Mouse (Mus musculus) stomach, embryonic 14.5 days (tissue): ENCODE data around the gene Nfic. TPM values are rescaled to one million over a fixed set of nuclear protein-coding genes. Genes with fewer than 3 reads are reported as not detected.

Experiments
- ATAC-seq: fragments of 200-750 bp; cut with Nextera tagmentation; 2 replicates; pipeline ENCODE4 v1.8.0; 2017; ENCODE audit warnings: low read depth, moderate TSS enrichment; ENCODE audit not compliant: insufficient number of reproducible peaks, insufficient read depth, low FRiP score
- H3K27ac ChIP-seq: fragments of 300-500 bp; sonication (generic); 2 replicates; pipeline ENCODE4 v1.5.1; 2014; ENCODE audit warnings: mild to moderate bottlenecking, low read length, moderate library complexity, mixed read lengths
- H3K27me3 ChIP-seq: fragments of 300-500 bp; sonication (generic); 2 replicates; pipeline ENCODE4 v1.6.1; 2014; ENCODE audit warnings: low read length, control low read depth, mixed read lengths; ENCODE audit not compliant: control insufficient read depth, insufficient read depth
- H3K36me3 ChIP-seq: fragments of 300-500 bp; sonication (generic); 2 replicates; pipeline ENCODE4 v1.6.1; 2014; ENCODE audit warnings: mild to moderate bottlenecking, control low read depth, low read length, moderate library complexity, mixed read lengths; ENCODE audit not compliant: control insufficient read depth, insufficient read depth
- H3K4me1 ChIP-seq: fragments of 300-500 bp; sonication (generic); 2 replicates; pipeline ENCODE4 v1.6.1; 2014; ENCODE audit warnings: low read length, control low read depth, mixed read lengths; ENCODE audit not compliant: control insufficient read depth, insufficient read depth
- H3K4me2 ChIP-seq: fragments of 300-500 bp; sonication (generic); replicated peaks from 2 replicates; pipeline ENCODE4 v1.6.1; 2014; ENCODE audit warnings: low read depth, low read length, control low read depth
- H3K4me3 ChIP-seq: fragments of 300-500 bp; sonication (generic); 2 replicates; pipeline ENCODE4 v1.5.1; 2014; ENCODE audit warnings: low read depth, low read length, control low read depth
- H3K9ac ChIP-seq: fragments of 300-500 bp; sonication (generic); replicated peaks from 2 replicates; pipeline ENCODE4 v1.6.1; 2014; ENCODE audit warnings: low read depth, mild to moderate bottlenecking, control low read depth, low read length, moderate library complexity, mixed read lengths
- H3K9me3 ChIP-seq: fragments of 300-500 bp; sonication (generic); 2 replicates; pipeline ENCODE4 v1.6.1; 2016; ENCODE audit warnings: low read depth, low read length, control low read depth; ENCODE audit not compliant: control insufficient read depth
- WGBS: fragments of 180-500 bp; shearing (Covaris S2); extraction: QIAGEN DNeasy Blood & Tissue Kit; methylation state at CpG from one replicate; pipeline ENCODE4 v1.1.7; 2014; 5-methylcytosine and 5-hydroxymethylcytosine counted together
- polyA plus RNA-seq: library from polyadenylated mRNA; unstranded; fragments of >200 nt; fragmentation: Nextera tagmentation; extraction: Ambion mirVana; gene quantifications from 2 replicates; pipeline ENCODE4 v1.2.1, GENCODE M21; 2014

Nfic gene
- polyA plus RNA-seq, 1 experiment from 2014 or later, result 80.1 TPM

- H3K27ac ChIP-seq, result 0 out of 2 replicates have a peak overlapping the region, but pooled peaks have one; percentile 70
- no peak overlapping the region for H3K9ac ChIP-seq
- 85% methylated on average over 6 of the region's 6 CpGs for WGBS
- H3K9me3 ChIP-seq, result no peaks in the 10 kb centered on the region
- H3K4me3 ChIP-seq, result no peak overlapping the region
- H3K36me3 ChIP-seq, result peaks cover 10% of the 10 kb centered on the region
- H3K4me1 ChIP-seq, result peaks cover 21% of the 10 kb centered on the region
- no peak for ATAC-seq
- H3K27me3 ChIP-seq, result no peaks in the 10 kb centered on the region
- no peak overlapping the region for H3K4me2 ChIP-seq
Observed at GRCm38 (mm10) chr10:81392270-81392669, 63.2 kb downstream of the Nfic start.

- Histone ChIP-seq H3K4me2 (no peak overlapping the region), H3K27ac (no peak overlapping the region), H3K27me3 (no peaks in the 10 kb centered on the region), H3K4me1 (peaks cover 23% of the 10 kb centered on the region), H3K9ac (no peak overlapping the region), H3K4me3 (no peak overlapping the region), H3K36me3 (peaks cover 25% of the 10 kb centered on the region), H3K9me3 (no peaks in the 10 kb centered on the region)
- ATAC-seq, result no peak
- WGBS, result 86% methylated on average over 13 of the region's 13 CpGs
Observed at GRCm38 (mm10) chr10:81390678-81390965, 64.8 kb downstream of the Nfic start.

DNA sequence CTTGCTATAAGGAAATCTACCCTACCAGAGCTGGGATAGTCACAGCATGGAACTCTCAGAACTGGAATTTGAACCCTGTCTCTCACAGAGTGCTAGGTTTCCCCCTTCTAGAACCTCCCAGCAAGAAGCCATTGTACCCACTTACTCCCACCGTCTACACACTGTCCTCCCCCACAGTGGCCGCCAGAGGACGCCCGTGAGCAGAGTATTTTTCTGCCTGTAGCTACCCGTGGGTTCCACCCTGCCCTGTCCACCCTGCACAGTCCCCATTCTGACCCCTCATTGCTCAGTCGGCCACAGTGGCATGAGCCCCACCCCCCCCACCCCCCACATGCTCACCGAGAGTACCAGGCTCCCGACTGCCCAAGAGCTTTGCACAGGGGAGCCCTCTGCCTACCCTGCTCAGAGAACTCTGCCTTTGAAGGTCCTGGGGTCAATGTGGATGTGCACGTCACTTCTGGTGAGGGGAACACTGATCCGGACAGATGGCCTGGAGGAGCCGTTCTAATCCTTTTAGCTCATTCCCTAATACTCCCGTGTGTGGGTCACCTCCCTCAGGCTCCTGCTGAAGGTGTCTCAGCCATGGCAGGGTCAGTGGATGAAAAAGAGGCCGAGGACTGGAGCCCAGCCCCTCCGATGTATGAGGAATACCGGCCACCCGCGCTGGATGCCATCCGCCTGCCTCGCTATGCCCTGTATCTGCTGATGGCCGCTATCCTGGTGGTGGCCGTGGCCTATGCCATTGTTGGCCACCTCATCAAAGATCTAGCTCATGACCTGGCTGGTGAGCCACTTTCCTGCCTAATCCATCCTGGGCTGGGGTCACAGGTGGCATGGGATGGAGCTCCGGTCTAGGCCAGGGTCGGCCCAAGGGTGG, 65.4 kb downstream of the Nfic start:
- ATAC-seq, result peak; percentile 48; the same call in 1 of the 2 replicates
- H3K4me2 ChIP-seq, result no peak overlapping the region
- H3K9ac ChIP-seq, result no peak overlapping the region
- no peak overlapping the region for H3K27ac ChIP-seq
- H3K9me3 ChIP-seq, result no peaks in the 10 kb centered on the region
- H3K27me3 ChIP-seq, result no peaks in the 10 kb centered on the region
- 60% methylated on average over 23 of the region's 23 CpGs for WGBS
- no peak overlapping the region for H3K4me3 ChIP-seq
- H3K36me3 ChIP-seq, result peaks cover 25% of the 10 kb centered on the region
- H3K4me1 ChIP-seq, result peaks cover 28% of the 10 kb centered on the region

- no peak overlapping the region for H3K9ac ChIP-seq
- no peak overlapping the region for H3K4me3 ChIP-seq
- peaks cover 30% of the 10 kb centered on the region for H3K4me1 ChIP-seq
- H3K4me2 ChIP-seq, result no peak overlapping the region
- WGBS, result 53% methylated on average over 3 of the region's 3 CpGs
- H3K9me3 ChIP-seq, result no peaks in the 10 kb centered on the region
- ATAC-seq, result no peak
- no peaks in the 10 kb centered on the region for H3K27me3 ChIP-seq
- peaks cover 25% of the 10 kb centered on the region for H3K36me3 ChIP-seq
- no peak overlapping the region for H3K27ac ChIP-seq
Observed at GRCm38 (mm10) chr10:81389373-81389772, 66.1 kb downstream of the Nfic start.

- H3K4me1 ChIP-seq, result peaks cover 26% of the 10 kb centered on the region
- ATAC-seq, result no peak
- H3K27ac ChIP-seq, result no peak within 1 kb of the TSS
- H3K9ac ChIP-seq, result no peak within 1 kb of the TSS
- no peaks in the 10 kb centered on the region for H3K27me3 ChIP-seq
- no peak within 1 kb of the TSS for H3K4me2 ChIP-seq
- H3K36me3 ChIP-seq, result peaks cover 25% of the 10 kb centered on the region
- WGBS, result 50% methylated on average over 5 of the region's 5 CpGs
- H3K4me3 ChIP-seq, result no peak within 1 kb of the TSS
- no peaks in the 10 kb centered on the region for H3K9me3 ChIP-seq
Observed at GRCm38 (mm10) chr10:81388505-81389055, 66.9 kb downstream of the Nfic start, which contains the start of gene Gm48552. Gene Gm48552, plus strand, starts transcription at chr10:81389005.

DNA sequence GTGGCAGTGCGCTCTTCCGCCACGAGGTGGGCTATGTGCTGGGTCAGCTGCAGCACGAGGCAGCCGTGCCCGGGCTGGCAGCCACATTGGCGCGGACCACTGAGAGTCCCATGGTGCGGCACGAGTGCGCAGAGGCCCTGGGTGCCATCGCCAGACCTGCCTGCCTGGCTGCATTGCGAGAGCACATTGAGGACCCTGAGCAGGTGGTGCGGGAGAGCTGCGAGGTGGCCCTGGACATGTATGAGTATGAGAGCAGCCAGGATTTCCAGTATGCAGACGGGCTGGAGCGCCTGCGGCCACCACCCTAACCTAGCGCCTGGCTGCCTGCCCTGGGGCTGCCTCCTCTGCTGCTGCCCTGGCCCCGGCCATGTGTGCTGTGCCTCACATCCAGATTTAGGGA, 67.7 kb downstream of the Nfic start:
- no peak overlapping the region for H3K27ac ChIP-seq
- no peak overlapping the region for H3K9ac ChIP-seq
- H3K36me3 ChIP-seq, result peaks cover 25% of the 10 kb centered on the region
- H3K4me3 ChIP-seq, result no peak overlapping the region
- H3K4me1 ChIP-seq, result peaks cover 18% of the 10 kb centered on the region
- H3K4me2 ChIP-seq, result no peak overlapping the region
- no peak for ATAC-seq
- H3K27me3 ChIP-seq, result no peaks in the 10 kb centered on the region
- 94% methylated on average over 20 of the region's 20 CpGs for WGBS
- H3K9me3 ChIP-seq, result no peaks in the 10 kb centered on the region

GRCm38 (mm10) chr10:81385603-81386306, 69.7 kb downstream of the Nfic start:
- Histone ChIP-seq H3K9ac (no peak overlapping the region), H3K27ac (no peak overlapping the region), H3K4me2 (0 out of 2 replicates have a peak overlapping the region, but pooled peaks have one; percentile 80), H3K9me3 (no peaks in the 10 kb centered on the region), H3K4me3 (peak overlapping the region; percentile 96; the same call in 1 of the 2 replicates), H3K27me3 (no peaks in the 10 kb centered on the region), H3K36me3 (peaks cover 25% of the 10 kb centered on the region), H3K4me1 (peaks cover 17% of the 10 kb centered on the region)
- no peak for ATAC-seq
- WGBS, result 73% methylated on average over 22 of the region's 22 CpGs

DNA sequence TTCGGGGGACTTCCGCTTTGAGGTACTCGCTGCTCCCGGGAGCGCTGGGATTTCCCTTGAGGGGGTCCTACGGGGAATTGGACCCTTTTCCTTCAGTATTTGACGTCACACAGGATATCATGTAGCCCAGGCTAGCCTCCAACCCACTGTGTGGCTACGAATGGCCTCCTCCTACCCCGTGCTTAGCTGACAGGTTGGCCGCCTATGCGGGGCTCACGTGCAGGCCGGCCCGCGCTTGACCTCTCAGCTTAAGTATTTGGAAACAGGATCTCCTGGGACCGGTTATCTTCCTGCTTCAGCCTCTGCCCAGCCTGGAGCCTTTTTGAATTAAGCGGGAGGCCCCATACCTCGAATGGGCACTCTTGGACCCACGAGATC, 70.8 kb downstream of the Nfic start:
- WGBS, result 0% methylated on average over 19 of the region's 19 CpGs
- Histone ChIP-seq H3K36me3 (peaks cover 25% of the 10 kb centered on the region), H3K9ac (peak overlapping the region; percentile 80), H3K27ac (peak overlapping the region; percentile 79; the same call in 1 of the 2 replicates), H3K9me3 (no peaks in the 10 kb centered on the region), H3K4me2 (peak overlapping the region; percentile 80), H3K27me3 (no peaks in the 10 kb centered on the region), H3K4me3 (peak overlapping the region; percentile 96), H3K4me1 (peaks cover 13% of the 10 kb centered on the region)
- ATAC-seq, result no peak
